Mouse (Mus musculus) stomach, embryonic 15.5 days (tissue): ENCODE data around the gene Slc25a5. TPM values are rescaled to one million over a fixed set of nuclear protein-coding genes. Genes with fewer than 3 reads are reported as not detected.

Source experiments
- ATAC-seq: fragments of 200-750 bp; cut with Nextera tagmentation; 2 replicates; pipeline ENCODE4 v1.8.0; 2017; ENCODE audit warnings: low read depth, moderate number of reproducible peaks, moderate TSS enrichment; ENCODE audit not compliant: insufficient read depth, low FRiP score
- H3K27ac ChIP-seq: fragments of 300-500 bp; sonication (generic); 2 replicates; pipeline ENCODE4 v1.5.1; 2015; ENCODE audit warnings: mild to moderate bottlenecking, inconsistent platforms
- H3K27me3 ChIP-seq: fragments of 300-500 bp; sonication (generic); replicated peaks from 2 replicates; pipeline ENCODE4 v1.6.1; 2015; ENCODE audit warnings: inconsistent platforms
- H3K36me3 ChIP-seq: fragments of 300-500 bp; sonication (generic); 2 replicates; pipeline ENCODE4 v1.6.1; 2015; ENCODE audit warnings: inconsistent platforms
- H3K4me1 ChIP-seq: fragments of 300-500 bp; sonication (generic); 2 replicates; pipeline ENCODE4 v1.6.1; 2015; ENCODE audit warnings: inconsistent platforms
- H3K4me2 ChIP-seq: fragments of 300-500 bp; sonication (generic); 2 replicates; pipeline ENCODE4 v1.6.1; 2015; ENCODE audit warnings: mild to moderate bottlenecking, inconsistent platforms
- H3K4me3 ChIP-seq: fragments of 300-500 bp; sonication (generic); replicated peaks from 2 replicates; pipeline ENCODE4 v1.5.1; 2015; ENCODE audit warnings: inconsistent platforms
- H3K9ac ChIP-seq: fragments of 300-500 bp; sonication (generic); 2 replicates; pipeline ENCODE4 v1.6.1; 2015; ENCODE audit warnings: inconsistent platforms
- H3K9me3 ChIP-seq: fragments of 300-500 bp; sonication (generic); 2 replicates; pipeline ENCODE4 v1.6.1; 2016; ENCODE audit warnings: inconsistent platforms
- WGBS: fragments of 180-500 bp; shearing (Covaris S2); methylation state at CpG from one replicate; pipeline ENCODE4 v1.1.7; 2015; 5-methylcytosine and 5-hydroxymethylcytosine counted together
- polyA plus RNA-seq: library from polyadenylated mRNA; unstranded; fragments of >200 nt; fragmentation: Nextera tagmentation; extraction: Ambion mirVana; gene quantifications from 2 replicates; pipeline ENCODE4 v1.2.1, GENCODE M21; 2015

Slc25a5 gene
- polyA plus RNA-seq, 1 experiment from 2014 or later, result 736 TPM

DNA sequence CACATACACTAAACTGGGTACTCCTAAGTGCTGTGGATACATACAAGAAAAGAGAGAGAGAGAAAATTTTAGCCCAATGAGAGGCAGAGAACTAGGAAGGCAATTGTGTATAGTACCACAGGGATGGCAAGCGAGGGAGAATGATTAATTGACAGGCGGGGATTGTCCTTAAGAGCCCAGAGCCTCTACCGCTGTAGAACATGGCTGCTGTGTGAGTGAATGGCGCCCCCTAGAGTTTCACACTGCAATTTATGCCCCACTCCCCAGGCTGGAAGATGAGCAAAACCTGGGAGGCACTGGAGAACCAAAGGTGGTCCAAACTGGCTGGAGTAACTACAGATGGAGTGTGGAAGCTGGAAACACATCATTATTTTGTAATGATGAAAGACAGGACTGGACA, 24.8 kb downstream of the Slc25a5 start:
- ATAC-seq, result peak; percentile 8; the same call in 1 of the 2 replicates
- no peak overlapping the region for H3K9ac ChIP-seq
- WGBS, result 11% methylated on average over 4 of the region's 4 CpGs

DNA sequence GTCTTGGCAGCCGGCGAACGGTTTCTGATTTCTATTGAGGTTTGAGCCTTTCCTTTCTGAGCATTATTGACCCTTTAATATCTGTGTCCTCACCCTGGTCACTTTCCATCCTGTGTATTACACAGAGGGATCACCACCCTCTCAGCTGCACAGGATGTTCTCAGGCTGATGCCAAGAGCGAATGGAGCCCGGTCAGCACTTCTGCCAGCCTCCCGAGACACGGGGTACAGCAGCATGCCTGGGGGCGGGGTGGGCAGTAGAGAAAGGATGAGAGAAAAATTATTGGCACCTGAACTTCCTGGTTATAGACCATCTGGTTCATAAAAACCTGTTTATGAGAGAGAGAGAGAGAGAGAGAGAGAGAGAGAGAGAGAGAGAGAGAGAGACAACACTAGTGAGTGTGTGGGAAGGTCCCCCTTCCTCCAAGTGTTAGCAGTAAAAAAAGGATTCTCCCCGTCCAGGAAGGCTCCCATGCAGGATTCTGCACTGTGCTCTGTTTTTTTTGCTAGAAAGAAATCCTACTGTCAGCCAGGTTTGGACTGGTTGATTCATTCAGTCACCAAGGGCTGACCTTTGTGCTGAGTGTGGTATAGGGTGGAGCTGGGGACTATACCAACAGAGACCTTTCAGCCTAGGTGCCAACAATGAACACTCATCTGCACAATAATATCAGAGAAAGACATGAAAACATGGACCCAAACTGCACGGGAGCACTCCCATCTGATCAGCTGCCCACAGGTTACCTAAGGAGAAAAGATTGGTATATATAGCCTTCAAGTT, 28.7 kb downstream of the Slc25a5 start:
- H3K9ac ChIP-seq, result no peak overlapping the region
- H3K4me3 ChIP-seq, result no peak overlapping the region
- no peaks in the 10 kb centered on the region for H3K27me3 ChIP-seq
- H3K27ac ChIP-seq, result no peak overlapping the region; the same call in 1 of the 2 replicates
- no peak overlapping the region for H3K4me2 ChIP-seq
- H3K9me3 ChIP-seq, result no peaks in the 10 kb centered on the region
- no peaks in the 10 kb centered on the region for H3K36me3 ChIP-seq
- 74% methylated on average over 10 of the region's 10 CpGs for WGBS
- no peaks in the 10 kb centered on the region for H3K4me1 ChIP-seq
- ATAC-seq, result no peak

More for the DNA sequence above, 24.8 kb downstream of the Slc25a5 start:
- Histone ChIP-seq H3K4me2 (no peak overlapping the region), H3K36me3 (no peaks in the 10 kb centered on the region), H3K4me1 (no peaks in the 10 kb centered on the region), H3K4me3 (no peak overlapping the region), H3K9me3 (no peaks in the 10 kb centered on the region), H3K27me3 (no peaks in the 10 kb centered on the region), H3K27ac (no peak overlapping the region)

DNA sequence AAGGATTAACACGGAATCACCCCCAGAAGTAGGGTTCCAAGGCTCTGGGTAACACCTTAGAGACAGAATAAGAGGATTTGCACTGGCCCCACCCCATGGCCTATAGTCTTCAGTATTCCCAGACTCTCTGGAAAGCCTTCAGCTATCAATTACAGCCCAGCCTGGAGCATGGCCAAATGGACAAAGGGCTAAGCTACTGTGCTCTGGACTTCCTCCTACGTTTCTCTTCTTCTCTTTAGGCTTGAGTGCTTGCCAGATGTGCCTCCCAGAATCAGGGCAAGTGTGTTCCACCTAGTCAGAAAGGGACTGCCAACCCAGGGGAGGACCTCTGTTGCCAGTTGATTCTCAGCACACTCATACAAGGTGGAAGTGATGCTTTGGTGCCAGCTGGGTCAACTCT, 29.6 kb downstream of the Slc25a5 start:
- H3K4me1 ChIP-seq, result no peaks in the 10 kb centered on the region
- no peak overlapping the region for H3K4me2 ChIP-seq
- no peaks in the 10 kb centered on the region for H3K27me3 ChIP-seq
- WGBS, result 57% methylated on average over 2 of the region's 2 CpGs
- H3K27ac ChIP-seq, result no peak overlapping the region
- ATAC-seq, result no peak
- no peaks in the 10 kb centered on the region for H3K36me3 ChIP-seq
- H3K9me3 ChIP-seq, result no peaks in the 10 kb centered on the region
- no peak overlapping the region for H3K4me3 ChIP-seq
- H3K9ac ChIP-seq, result no peak overlapping the region

DNA sequence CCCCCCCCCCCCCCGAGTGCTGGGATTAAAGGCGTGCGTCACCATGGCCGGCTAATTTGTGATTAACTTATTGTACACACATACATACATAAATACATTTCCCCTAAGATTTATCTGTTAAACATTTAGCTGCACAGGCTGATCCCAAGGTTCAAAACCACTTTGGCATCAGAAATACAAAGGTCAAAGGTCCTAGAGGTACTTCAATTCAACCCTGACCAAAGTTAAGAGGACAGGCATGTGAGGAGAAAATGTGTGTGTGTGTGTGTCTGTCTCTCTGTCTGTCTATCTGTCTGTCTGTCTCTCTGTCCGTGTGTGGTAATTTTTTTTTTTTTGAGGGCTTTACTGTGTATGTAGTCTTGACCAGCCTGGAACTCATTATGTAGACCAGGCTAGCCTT, 31.4 kb downstream of the Slc25a5 start:
- Histone ChIP-seq H3K27me3 (no peaks in the 10 kb centered on the region), H3K9ac (no peak overlapping the region), H3K36me3 (no peaks in the 10 kb centered on the region), H3K4me2 (no peak overlapping the region), H3K9me3 (no peaks in the 10 kb centered on the region), H3K4me3 (no peak overlapping the region), H3K27ac (no peak overlapping the region), H3K4me1 (no peaks in the 10 kb centered on the region)
- no peak for ATAC-seq
- WGBS, result 85% methylated on average over 5 of the region's 5 CpGs

DNA sequence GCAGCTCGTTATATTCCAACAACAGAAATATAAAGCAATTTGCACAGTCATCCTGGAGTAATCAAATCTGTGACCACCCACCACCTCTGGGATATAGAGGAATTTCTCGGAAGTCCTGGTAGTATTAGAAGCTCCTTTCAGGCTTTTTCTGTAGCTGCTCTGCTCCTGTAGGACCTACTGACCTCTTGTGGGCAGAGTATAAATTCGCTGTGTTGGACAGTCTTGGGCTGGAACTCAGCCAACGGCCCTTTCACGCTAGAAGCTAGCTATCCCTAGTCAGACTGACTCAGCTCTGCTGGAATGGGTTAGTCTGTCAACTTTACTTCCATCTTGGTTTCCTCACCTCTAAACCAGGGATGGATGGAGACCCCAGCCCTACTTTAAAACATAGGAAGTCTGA, 34.8 kb downstream of the Slc25a5 start:
- Histone ChIP-seq H3K4me2 (no peak overlapping the region), H3K36me3 (no peaks in the 10 kb centered on the region), H3K27me3 (no peaks in the 10 kb centered on the region), H3K4me1 (no peaks in the 10 kb centered on the region), H3K9me3 (no peaks in the 10 kb centered on the region), H3K27ac (no peak overlapping the region), H3K4me3 (no peak overlapping the region), H3K9ac (no peak overlapping the region)
- no peak for ATAC-seq
- WGBS, result 40% methylated on average over 5 of the region's 5 CpGs

DNA sequence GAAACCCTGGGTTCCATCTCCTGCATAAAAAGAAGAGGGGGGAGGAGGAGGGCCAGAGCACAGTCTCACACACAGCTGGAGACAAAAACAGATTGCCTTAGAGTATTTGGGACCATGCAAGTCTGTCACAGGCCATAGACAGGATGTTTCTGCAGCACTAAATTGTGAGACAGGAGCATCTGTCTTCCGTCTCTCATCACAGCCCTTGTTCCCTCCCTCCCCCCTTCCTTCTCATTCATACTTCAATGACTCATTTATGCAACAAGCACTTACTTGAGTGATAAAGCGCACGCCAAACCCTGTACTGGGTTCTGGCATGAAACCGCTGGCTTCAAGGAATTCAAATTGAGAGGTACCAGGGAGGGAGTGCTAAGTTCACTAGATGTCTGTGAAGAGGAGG, 36.2 kb downstream of the Slc25a5 start:
- H3K9ac ChIP-seq, result no peak overlapping the region
- no peaks in the 10 kb centered on the region for H3K27me3 ChIP-seq
- no peak overlapping the region for H3K27ac ChIP-seq
- H3K4me1 ChIP-seq, result no peaks in the 10 kb centered on the region
- H3K4me2 ChIP-seq, result no peak overlapping the region
- no peak overlapping the region for H3K4me3 ChIP-seq
- H3K36me3 ChIP-seq, result no peaks in the 10 kb centered on the region
- WGBS, result 54% methylated on average over 4 of the region's 4 CpGs
- no peaks in the 10 kb centered on the region for H3K9me3 ChIP-seq
- no peak for ATAC-seq

DNA sequence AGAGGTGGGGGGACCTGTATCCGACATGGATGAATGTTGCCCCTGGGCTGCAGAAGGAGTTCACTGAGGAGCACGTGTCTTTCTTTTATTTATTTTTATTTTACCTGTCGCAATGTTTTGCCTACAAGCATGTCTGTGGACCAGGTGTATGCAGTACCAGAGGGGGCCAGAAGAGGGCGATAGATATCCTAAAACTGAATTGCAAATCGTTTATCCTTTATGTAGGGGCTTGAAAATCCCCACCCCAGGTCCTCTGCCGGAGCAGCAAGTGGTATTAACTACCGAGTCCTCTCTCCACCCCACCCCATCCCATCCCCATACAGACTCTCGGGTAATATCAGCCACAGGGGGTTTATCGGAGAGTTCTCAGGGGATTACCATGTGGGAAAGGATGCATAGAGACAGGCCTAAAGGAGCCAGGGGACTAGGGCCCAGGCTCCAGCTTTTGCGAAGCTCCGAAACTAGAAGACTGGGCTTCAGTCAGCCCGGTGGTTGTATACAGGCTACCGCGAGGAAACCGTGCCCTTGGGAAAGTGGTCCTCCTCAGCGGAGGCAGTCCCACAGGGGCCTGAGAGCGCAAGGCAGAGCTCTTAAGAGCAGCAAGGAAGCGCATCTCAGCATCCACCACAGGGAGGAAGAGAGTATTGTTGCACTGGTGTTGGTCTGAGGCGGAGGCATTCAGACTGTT, 38.1 kb downstream of the Slc25a5 start:
- Histone ChIP-seq H3K27ac (no peak overlapping the region), H3K4me2 (peak overlapping the region; percentile 34), H3K4me1 (no peaks in the 10 kb centered on the region), H3K9me3 (no peaks in the 10 kb centered on the region), H3K4me3 (no peak overlapping the region), H3K9ac (no peak overlapping the region), H3K36me3 (no peaks in the 10 kb centered on the region), H3K27me3 (no peaks in the 10 kb centered on the region)
- WGBS, result 32% methylated on average over 19 of the region's 19 CpGs
- ATAC-seq, result 0 out of 2 replicates have a peak, but pooled peaks have one; percentile 27

DNA sequence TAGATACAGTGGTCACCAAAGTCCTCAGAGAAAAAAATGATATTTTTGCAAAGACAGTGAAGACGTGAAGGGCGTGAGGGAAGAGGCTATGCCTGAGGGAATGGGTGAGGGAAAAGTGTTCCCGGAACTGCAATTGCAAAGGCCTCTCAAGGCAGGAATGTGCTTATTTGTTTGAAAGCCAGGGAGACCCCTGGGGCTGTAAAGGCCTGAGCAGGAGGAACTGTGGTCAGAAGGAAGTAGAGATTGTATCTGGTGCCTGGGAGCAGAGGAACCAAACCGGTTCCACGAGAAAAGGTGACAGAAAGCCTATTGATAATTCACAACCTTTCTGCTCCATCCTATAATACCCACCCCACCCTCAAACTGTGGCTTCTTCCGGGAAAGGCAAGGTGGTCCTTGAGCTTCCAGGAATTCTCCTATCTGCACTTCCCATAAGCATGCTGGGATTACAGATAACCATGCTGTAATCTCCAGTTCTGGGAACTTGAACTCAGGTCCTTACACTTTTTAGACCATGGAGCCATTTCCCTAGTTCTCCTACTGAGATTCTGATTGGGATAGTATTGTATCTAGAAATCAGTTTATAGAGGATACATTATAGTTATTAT, 41.7 kb downstream of the Slc25a5 start:
- no peak for ATAC-seq

DNA sequence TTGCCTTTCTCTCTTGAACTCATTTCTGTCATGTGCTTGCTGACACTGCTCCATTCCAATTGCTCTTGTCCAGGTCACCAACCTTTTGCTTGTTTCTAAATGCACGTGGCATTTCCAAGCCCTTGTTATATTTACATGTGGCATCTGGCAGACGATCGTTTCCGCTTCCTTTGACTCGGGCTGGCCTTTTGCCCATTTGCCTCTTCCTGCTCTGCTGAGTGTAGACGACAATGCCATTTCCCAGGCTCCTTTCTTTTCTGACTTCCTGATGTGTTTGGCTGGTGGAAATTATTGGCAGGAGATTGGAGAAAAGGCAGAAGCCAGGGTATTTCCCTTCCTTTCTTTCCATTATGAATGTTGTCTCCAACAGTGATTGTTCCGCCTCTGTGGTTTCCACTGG, 43.9 kb downstream of the Slc25a5 start:
- Histone ChIP-seq H3K4me1 (no peaks in the 10 kb centered on the region), H3K4me2 (no peak overlapping the region), H3K27ac (no peak overlapping the region), H3K27me3 (no peaks in the 10 kb centered on the region), H3K4me3 (no peak overlapping the region), H3K9me3 (no peaks in the 10 kb centered on the region), H3K36me3 (no peaks in the 10 kb centered on the region), H3K9ac (no peak overlapping the region)
- no peak for ATAC-seq
- WGBS, result 62% methylated on average over 7 of the region's 7 CpGs

More for the DNA sequence above, 41.7 kb downstream of the Slc25a5 start:
- Histone ChIP-seq H3K27me3 (no peaks in the 10 kb centered on the region), H3K9me3 (no peaks in the 10 kb centered on the region), H3K27ac (no peak overlapping the region), H3K4me1 (no peaks in the 10 kb centered on the region), H3K4me3 (no peak overlapping the region), H3K9ac (no peak overlapping the region), H3K36me3 (no peaks in the 10 kb centered on the region), H3K4me2 (no peak overlapping the region)
- 51% methylated on average over 6 of the region's 6 CpGs for WGBS

DNA sequence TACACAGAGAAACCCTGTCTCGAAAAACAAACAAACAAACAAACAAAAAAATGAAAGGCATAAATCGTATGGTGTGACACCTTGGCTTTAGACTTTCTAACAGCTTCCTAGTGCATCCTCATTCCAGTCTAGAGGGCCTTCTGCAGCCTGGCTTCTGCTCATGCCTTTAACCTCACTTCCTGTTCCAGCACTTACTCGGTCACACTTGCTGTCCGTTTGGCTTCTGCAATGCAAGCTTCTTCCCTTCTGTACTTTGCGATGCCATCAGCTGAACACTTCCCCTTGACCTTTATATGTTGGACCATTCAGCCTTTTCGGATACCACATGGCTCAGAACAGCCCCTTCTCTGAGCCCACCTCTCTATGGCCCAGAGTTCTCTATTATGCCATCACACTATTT, 46.2 kb downstream of the Slc25a5 start:
- H3K4me2 ChIP-seq, result no peak overlapping the region
- ATAC-seq, result no peak
- H3K27me3 ChIP-seq, result no peaks in the 10 kb centered on the region
- H3K9me3 ChIP-seq, result no peaks in the 10 kb centered on the region
- H3K27ac ChIP-seq, result no peak overlapping the region
- no peak overlapping the region for H3K4me3 ChIP-seq
- H3K36me3 ChIP-seq, result no peaks in the 10 kb centered on the region
- no peaks in the 10 kb centered on the region for H3K4me1 ChIP-seq
- WGBS, result 77% methylated on average over 6 of the region's 6 CpGs
- H3K9ac ChIP-seq, result no peak overlapping the region

DNA sequence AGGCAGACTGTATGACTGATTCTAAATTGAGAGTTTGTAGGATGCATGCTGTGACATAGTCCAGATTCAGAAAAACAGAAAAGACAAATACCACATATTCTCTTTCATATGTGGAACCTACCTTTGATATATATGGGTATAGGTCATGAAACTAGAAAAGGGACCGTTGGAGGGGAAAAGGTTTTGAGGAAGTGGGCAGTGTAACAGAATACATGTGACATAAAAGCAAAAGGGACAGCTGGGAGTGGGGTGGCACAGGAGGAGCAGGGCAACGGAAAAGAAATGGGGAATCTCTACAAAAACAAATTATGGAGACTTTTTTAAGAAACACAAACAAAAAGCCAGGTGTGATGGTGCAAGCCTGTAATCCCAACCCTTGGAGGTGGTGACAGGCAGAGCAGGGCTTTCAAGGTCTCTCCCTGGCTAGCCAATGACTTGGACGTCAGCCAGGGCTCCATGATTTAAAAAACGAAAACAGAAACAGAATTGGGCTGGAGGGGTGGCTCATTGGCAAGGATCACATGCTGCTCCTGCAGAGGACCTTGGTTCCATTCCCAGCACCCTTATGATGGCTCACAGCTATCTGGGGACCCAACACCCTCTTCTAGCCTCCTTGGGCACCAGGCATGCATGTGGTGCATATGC, 48.0 kb downstream of the Slc25a5 start:
- Histone ChIP-seq H3K27ac (no peak overlapping the region), H3K9ac (no peak overlapping the region), H3K36me3 (no peaks in the 10 kb centered on the region), H3K4me1 (no peaks in the 10 kb centered on the region), H3K27me3 (no peaks in the 10 kb centered on the region), H3K4me2 (no peak overlapping the region), H3K9me3 (no peaks in the 10 kb centered on the region), H3K4me3 (no peak overlapping the region)
- WGBS, result 68% methylated on average over 4 of the region's 4 CpGs
- ATAC-seq, result no peak

DNA sequence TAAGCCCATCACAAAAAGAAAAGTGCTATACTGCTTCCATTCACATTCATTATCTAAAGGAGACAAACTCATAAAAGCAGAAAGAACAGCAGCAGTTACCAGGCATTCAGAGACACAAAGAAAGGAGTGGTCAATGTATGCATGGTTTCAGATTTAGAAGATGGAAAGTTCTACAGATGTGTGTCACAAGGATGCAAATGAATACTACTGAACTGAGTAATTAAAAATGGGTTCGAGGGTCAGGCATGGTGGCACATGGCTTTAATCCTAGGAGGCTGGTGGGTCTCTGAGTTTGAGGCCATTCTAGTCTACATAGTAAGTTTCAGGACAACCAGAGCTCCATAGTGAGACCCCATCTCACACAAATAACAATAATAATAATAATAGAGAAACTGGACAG, 51.7 kb downstream of the Slc25a5 start:
- Histone ChIP-seq H3K4me1 (no peaks in the 10 kb centered on the region), H3K9ac (no peak overlapping the region), H3K4me2 (no peak overlapping the region), H3K27me3 (no peaks in the 10 kb centered on the region), H3K36me3 (no peaks in the 10 kb centered on the region), H3K4me3 (no peak overlapping the region), H3K9me3 (no peaks in the 10 kb centered on the region), H3K27ac (no peak overlapping the region)
- WGBS, result 93% methylated on average over 1 of the region's 1 CpGs
- no peak for ATAC-seq
